Mouse (Mus musculus) ES-E14 (cell line): ENCODE measurements around the gene Wdr83os. TPM values are rescaled to one million over a fixed set of nuclear protein-coding genes. Genes with fewer than 3 reads are reported as not detected.
A peak's percentile ranks its signal among the peaks of the same experiment; 100 is the strongest.

Source experiments
- DNase-seq: peaks from one replicate; pipeline ENCODE4 v3.0.0-alpha.2; 2013; ENCODE audit warnings: low read depth, low spot score
- H3K27ac ChIP-seq: 2 replicates; pipeline ENCODE4 v1.5.1; 2012; ENCODE audit warnings: low read depth, mild to moderate bottlenecking, low read length, moderate library complexity, mixed read lengths; ENCODE audit not compliant: poor library complexity, insufficient read depth, severe bottlenecking
- H3K36me3 ChIP-seq: 2 replicates; pipeline ENCODE4 v1.6.1; 2012; ENCODE audit warnings: mild to moderate bottlenecking, low read length, moderate library complexity, mixed read lengths; ENCODE audit not compliant: control insufficient read depth, poor library complexity, insufficient read depth, severe bottlenecking
- H3K4me1 ChIP-seq, 2 experiments: fragments of 150-350 bp in 1 of 2; sonication (generic) in 1 of 2; 2 replicates each; pipeline ENCODE4 v1.6.1; 2012; ENCODE audit warnings: low read length in 2 of 2, mild to moderate bottlenecking in 1 of 2, mixed read lengths in 1 of 2; ENCODE audit not compliant: control insufficient read depth in 2 of 2, insufficient read depth in 2 of 2, poor library complexity in 1 of 2
- H3K4me3 ChIP-seq, 2 experiments: fragments of 150-350 bp in 1 of 2; sonication (generic) in 1 of 2; 2 replicates each; pipeline ENCODE4 v1.5.1; 2012; ENCODE audit warnings: low read length in 2 of 2, low read depth in 1 of 2, mild to moderate bottlenecking in 1 of 2, mixed read lengths in 1 of 2; ENCODE audit not compliant: insufficient read depth in 1 of 2, poor library complexity in 1 of 2, severe bottlenecking in 1 of 2
- H3K9ac ChIP-seq: 2 replicates; pipeline ENCODE4 v1.6.1; 2012; ENCODE audit warnings: low read depth, mild to moderate bottlenecking, low read length, mixed read lengths; ENCODE audit not compliant: poor library complexity, insufficient read depth, severe bottlenecking
- H3K9me3 ChIP-seq: fragments of 150-350 bp; sonication (generic); 2 replicates; pipeline ENCODE4 v1.6.1; 2012; ENCODE audit warnings: low read depth, mild to moderate bottlenecking, low read length; ENCODE audit not compliant: control insufficient read depth, insufficient read depth
- CHD2 ChIP-seq: IDR thresholded peaks from 2 replicates; pipeline ENCODE4 v1.6.1; 2014; ENCODE audit warnings: mild to moderate bottlenecking, low read depth, low read length, inconsistent platforms
- HCFC1 ChIP-seq: IDR thresholded peaks from 2 replicates; pipeline ENCODE4 v1.6.1; 2012; ENCODE audit warnings: low read length, inconsistent platforms, borderline replicate concordance; ENCODE audit not compliant: insufficient read depth
- MAFK ChIP-seq: IDR thresholded peaks from 2 replicates; pipeline ENCODE4 v1.6.1; 2014; ENCODE audit warnings: mild to moderate bottlenecking, low read depth, low read length, inconsistent platforms; ENCODE audit not compliant: insufficient read depth
- ZC3H11A ChIP-seq: IDR thresholded peaks from 2 replicates; pipeline ENCODE4 v1.6.1; 2012; ENCODE audit warnings: low read depth, mild to moderate bottlenecking, inconsistent platforms, low read length, borderline replicate concordance
- ZNF384 ChIP-seq: IDR thresholded peaks from 2 replicates; pipeline ENCODE4 v1.6.1; 2012; ENCODE audit warnings: low read depth, low read length, inconsistent platforms
- in situ Hi-C, 2 experiments: fragments of 600-800 bp; cut with MboI; formaldehyde crosslinking; loops; one replicate each; pipeline ENCODE4 v1.15.1; 2025; ENCODE audit warnings: low sequenced_read_pairs in 2 of 2, inconsistent platforms in 1 of 2; ENCODE audit not compliant: unreplicated experiment in 2 of 2
- total RNA-seq: library from RNA; depleted of rRNA; stranded (reverse); fragments of 300-350 nt; gene quantifications from 2 replicates; pipeline ENCODE4 v1.2.3, GENCODE M21; 2012

The Wdr83os gene
- total RNA-seq, 1 experiment, result 24.9 TPM

DNA sequence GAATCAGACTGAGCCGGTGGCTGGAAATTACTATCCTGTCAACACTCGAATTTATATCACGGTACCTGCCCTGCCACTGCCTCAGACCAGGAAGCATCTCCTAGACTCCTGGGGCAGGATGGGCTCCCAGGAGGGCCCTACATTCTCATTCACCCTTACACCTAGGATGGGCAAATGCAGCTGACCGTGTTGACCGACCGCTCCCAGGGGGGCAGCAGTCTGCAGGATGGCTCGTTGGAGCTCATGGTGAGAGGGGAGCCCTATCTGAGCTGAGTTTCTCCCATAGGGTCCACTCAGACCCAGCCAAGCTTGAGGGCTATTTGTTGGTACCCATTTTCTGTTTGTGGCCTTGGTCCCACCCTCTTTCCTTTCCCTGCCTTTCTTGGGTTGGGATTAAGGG is 15.0 kb downstream of the Wdr83os start:
- no peaks in the 10 kb centered on the region for H3K9me3 ChIP-seq
- H3K4me3 ChIP-seq, result no peak overlapping the region
- no peak for DNase-seq
- H3K36me3 ChIP-seq, result peaks cover 15% of the 10 kb centered on the region; the same call in 1 of the 2 replicates
- peaks cover 0 to 12% of the 10 kb centered on the region in 2 experiments; a peak in 1 of 4 replicates for H3K4me1 ChIP-seq
- TF ChIP-seq CHD2, result no peak
- no peak for TF ChIP-seq HCFC1
- in situ Hi-C loops, result no loop called here
- no peak overlapping the region for H3K9ac ChIP-seq
- H3K27ac ChIP-seq, result no peak overlapping the region; the same call in 1 of the 2 replicates

DNA sequence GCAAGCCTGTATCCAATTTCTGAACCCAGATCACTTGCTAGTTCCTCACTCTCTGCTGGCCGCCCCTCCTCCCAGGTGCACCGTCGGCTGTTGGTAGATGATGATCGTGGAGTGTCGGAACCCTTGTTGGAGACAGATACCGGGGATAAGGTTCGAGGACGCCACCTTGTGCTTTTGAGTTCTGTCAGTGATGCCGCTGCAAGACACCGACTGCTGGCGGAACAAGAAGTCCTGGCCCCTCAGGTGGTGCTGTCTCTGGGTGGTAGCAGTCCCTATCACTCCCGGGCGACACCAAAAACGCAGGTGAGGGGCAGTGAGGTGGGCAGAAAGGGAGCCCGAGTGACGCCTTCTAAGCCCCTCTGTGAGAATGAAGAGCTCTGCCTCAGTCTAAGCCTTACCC is 15.7 kb downstream of the Wdr83os start:
- H3K27ac ChIP-seq, result no peak overlapping the region
- peaks cover 15% of the 10 kb centered on the region; the same call in 1 of the 2 replicates for H3K36me3 ChIP-seq
- in situ Hi-C loops, result no loop called here
- H3K4me1 ChIP-seq, result peaks cover 0 to 8% of the 10 kb centered on the region in 2 experiments; a peak in 1 of 4 replicates
- H3K4me3 ChIP-seq, result 0 out of 4 replicates have a peak overlapping the region, but pooled peaks of 1 of the 2 experiments have one; percentile 5
- no peaks in the 10 kb centered on the region for H3K9me3 ChIP-seq
- H3K9ac ChIP-seq, result no peak overlapping the region
- DNase-seq, result no peak
- TF ChIP-seq ZC3H11A (no peak), CHD2 (no peak), MAFK (no peak), HCFC1 (no peak)

DNA sequence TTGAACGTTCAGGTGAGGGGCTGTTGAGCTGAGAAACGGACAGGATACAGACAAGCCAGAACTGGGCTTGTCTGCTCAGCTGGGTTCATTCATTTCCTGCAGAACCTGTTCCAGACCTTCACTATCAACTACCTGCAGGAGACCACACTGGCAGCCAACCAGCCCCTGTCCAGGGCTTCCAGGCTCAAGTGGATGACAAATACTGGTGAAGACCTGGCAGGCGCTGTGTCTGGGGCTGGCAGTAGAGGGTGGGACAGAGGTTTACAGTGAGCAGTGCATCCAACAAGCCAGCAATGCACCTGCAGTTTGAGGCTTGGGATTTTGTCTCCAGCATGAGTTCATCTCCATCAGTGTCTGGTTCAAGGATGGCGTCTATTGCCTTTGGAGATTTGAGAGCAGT is 16.3 kb downstream of the Wdr83os start:
- Histone ChIP-seq H3K4me3 (no peak overlapping the region), H3K4me1 (peaks cover 0 to 4% of the 10 kb centered on the region in 2 experiments; a peak in 1 of 4 replicates), H3K9ac (no peak overlapping the region), H3K27ac (no peak overlapping the region), H3K9me3 (no peaks in the 10 kb centered on the region), H3K36me3 (peaks cover 15% of the 10 kb centered on the region; the same call in 1 of the 2 replicates)
- no peak for DNase-seq
- in situ Hi-C loops, result no loop called here
- TF ChIP-seq ZC3H11A (no peak), ZNF384 (no peak), MAFK (no peak), HCFC1 (no peak), CHD2 (no peak)

DNA sequence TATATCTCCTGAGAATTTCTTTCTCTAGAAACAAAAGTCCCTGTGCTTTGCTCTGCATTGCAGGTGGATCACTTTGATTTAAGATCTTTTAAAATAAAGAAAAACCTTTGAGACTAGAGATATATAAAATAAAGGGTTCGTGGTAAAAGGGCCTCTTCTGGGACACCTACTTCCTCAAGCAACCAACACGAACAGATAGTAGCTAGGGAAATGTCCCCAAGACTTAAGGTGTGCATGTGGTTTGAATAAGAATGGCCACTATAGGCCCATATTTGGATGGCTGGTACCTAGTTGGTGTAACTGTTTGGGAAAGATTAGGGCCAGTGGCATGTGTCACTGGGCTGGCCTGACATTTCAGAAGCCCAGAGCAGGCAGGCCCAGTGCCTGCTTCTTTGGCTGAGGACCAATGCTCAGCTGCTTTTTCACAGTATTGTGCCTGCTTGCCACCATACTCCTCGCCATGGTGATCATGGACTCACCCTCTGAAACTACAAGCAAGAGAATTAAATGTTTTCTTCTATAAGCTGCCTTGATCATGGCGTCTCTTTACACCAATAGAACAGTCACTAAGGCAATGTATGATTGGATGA is 19.6 kb downstream of the Wdr83os start:
- Histone ChIP-seq H3K4me3 (no peak overlapping the region), H3K9me3 (no peaks in the 10 kb centered on the region), H3K36me3 (peaks cover 5% of the 10 kb centered on the region; the same call in 1 of the 2 replicates), H3K4me1 (0 out of 4 replicates have a peak, but pooled peaks cover 0 to 3% of the 10 kb centered on the region in 2 experiments), H3K27ac (no peak overlapping the region), H3K9ac (no peak overlapping the region)
- no peak for DNase-seq
- TF ChIP-seq MAFK (no peak), CHD2 (no peak), ZC3H11A (no peak), HCFC1 (no peak), ZNF384 (no peak)
- in situ Hi-C loops, result no loop called here

DNA sequence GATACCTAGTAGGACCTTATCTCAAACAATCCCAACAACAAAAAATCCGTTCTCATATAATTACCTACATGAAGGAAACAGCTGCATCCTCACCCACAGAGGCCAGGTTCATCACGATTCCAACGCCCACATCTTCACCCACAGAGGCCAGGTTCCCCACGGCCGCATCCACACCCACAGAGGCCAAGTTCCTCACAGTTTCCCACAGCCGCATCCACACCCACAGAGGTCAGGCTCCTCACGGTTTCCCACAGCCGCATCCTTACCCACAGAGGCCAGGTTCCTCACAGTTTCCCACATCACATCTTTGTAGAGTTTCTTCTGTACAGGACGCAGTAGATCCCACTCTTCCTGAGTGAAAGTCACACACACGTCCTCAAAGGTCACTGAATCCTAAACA is 32.7 kb downstream of the Wdr83os start:
- H3K27ac ChIP-seq, result no peak overlapping the region
- no peak overlapping the region for H3K4me3 ChIP-seq
- in situ Hi-C loops, result no loop called here
- H3K36me3 ChIP-seq, result peaks cover 4% of the 10 kb centered on the region; the same call in 1 of the 2 replicates
- no peak overlapping the region for H3K9ac ChIP-seq
- no peak for DNase-seq
- H3K9me3 ChIP-seq, result no peaks in the 10 kb centered on the region
- TF ChIP-seq MAFK, result no peak
- TF ChIP-seq HCFC1, result no peak
- TF ChIP-seq ZNF384, result no peak
- no peak for TF ChIP-seq CHD2
- TF ChIP-seq ZC3H11A, result no peak
- H3K4me1 ChIP-seq, result no peaks in the 10 kb centered on the region
